In the genomic region with DNA sequence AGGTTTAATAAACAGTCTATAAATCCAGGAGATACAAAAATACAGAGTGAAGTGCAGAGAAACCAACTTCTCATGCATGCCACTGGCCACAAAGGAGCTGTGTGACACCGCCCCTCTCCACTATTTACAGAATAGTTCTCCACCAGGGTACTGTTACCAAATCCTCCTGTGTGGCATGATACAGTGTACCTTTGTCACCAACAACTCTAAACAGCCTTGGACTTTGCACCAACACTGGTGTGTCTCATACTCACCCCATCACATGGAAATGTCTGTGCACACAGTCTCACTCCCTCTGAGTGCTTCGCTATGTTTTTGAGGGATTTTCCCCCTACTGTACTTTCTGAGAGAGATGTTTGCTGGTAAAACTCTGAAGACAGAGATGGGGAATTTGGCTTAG, we compare ENCODE assay signal across 28 mouse cellular contexts.
"Had no signal": no experiment of that assay in that cellular context is flagged by ENCODE, and none has a peak within 500 bp of the region (broad histone marks: within the 10 kb centered on the region; RNA-seq: fewer than 3 reads in every experiment).

No protein-coding gene starts in this region.

- ATAC-seq: forebrain, embryonic 13.5 days; forebrain, embryonic 14.5 days; forebrain, embryonic 15.5 days; forebrain, embryonic 16.5 days; forebrain, postnatal 0 days had no signal

- H3K27ac ChIP-seq: embryonic facial prominence, embryonic 10.5 days; embryonic facial prominence, embryonic 12.5 days; embryonic facial prominence, embryonic 13.5 days; embryonic facial prominence, embryonic 15.5 days; forebrain, embryonic 12.5 days; forebrain, embryonic 13.5 days; forebrain, embryonic 15.5 days; gastrocnemius, adult 2 months; heart, adult 2 months had no signal

- H3K4me1 ChIP-seq: forebrain, embryonic 13.5 days had no signal

- H3K27me3 ChIP-seq: embryonic facial prominence, embryonic 12.5 days; embryonic facial prominence, embryonic 13.5 days; embryonic facial prominence, embryonic 15.5 days; forebrain, embryonic 12.5 days; forebrain, embryonic 13.5 days; forebrain, embryonic 15.5 days had no signal

- H3K9ac ChIP-seq: embryonic facial prominence, embryonic 12.5 days; embryonic facial prominence, embryonic 13.5 days; embryonic facial prominence, embryonic 15.5 days; forebrain, embryonic 12.5 days; forebrain, embryonic 13.5 days; forebrain, embryonic 15.5 days; forebrain, postnatal 0 days had no signal

- H3K4me2 ChIP-seq: embryonic facial prominence, embryonic 12.5 days; embryonic facial prominence, embryonic 13.5 days; embryonic facial prominence, embryonic 15.5 days; forebrain, embryonic 12.5 days; forebrain, embryonic 13.5 days; forebrain, embryonic 15.5 days had no signal

- DNase-seq: cerebellum, adult 18-20 months; cerebellum, adult 2 months; cerebellum, adult 8-10 months; cerebellum, adult 9-10 months; cerebellum, adult 9-11 months; cerebellum, postnatal 10 days; cerebellum, postnatal 14 days; cerebellum, postnatal 25 days; cerebellum, postnatal 36 days; embryo, embryonic 11 days; forebrain, postnatal 0 days; gastrocnemius, adult 2 months; gastrocnemius, postnatal 10 days; gastrocnemius, postnatal 14 days; gastrocnemius, postnatal 25 days; gastrocnemius, postnatal 36 days; heart, adult 18-20 months; heart, adult 2 months had no signal

- H3K36me3 ChIP-seq: embryonic facial prominence, embryonic 15.5 days; forebrain, embryonic 12.5 days; forebrain, embryonic 15.5 days had no signal

- H3K9me3 ChIP-seq: embryonic facial prominence, embryonic 10.5 days; embryonic facial prominence, embryonic 12.5 days; embryonic facial prominence, embryonic 13.5 days; embryonic facial prominence, embryonic 15.5 days; forebrain, embryonic 12.5 days; forebrain, embryonic 13.5 days; forebrain, embryonic 15.5 days had no signal

- H3K4me3 ChIP-seq: embryonic facial prominence, embryonic 10.5 days; embryonic facial prominence, embryonic 12.5 days; embryonic facial prominence, embryonic 13.5 days; embryonic facial prominence, embryonic 15.5 days; erythroblast, embryonic 14.5 days; forebrain, embryonic 12.5 days; forebrain, embryonic 13.5 days; forebrain, embryonic 15.5 days; gastrocnemius, adult 2 months; heart, adult 2 months had no signal
